Mouse (Mus musculus) brain, embryonic 14.5 days (tissue): ENCODE results near the gene Catsperg1. TPM values are rescaled to one million over a fixed set of nuclear protein-coding genes. Genes with fewer than 3 reads are reported as not detected.
A peak's percentile ranks its signal among the peaks of the same experiment; 100 is the strongest.

Source experiments
- DNase-seq: peaks from one replicate; pipeline ENCODE4 v3.0.0-alpha.2; 2011; ENCODE audit warnings: low read depth
- CTCF ChIP-seq: fragments of 200-500 bp; IDR thresholded peaks from 2 replicates; pipeline ENCODE4 v1.5.1; 2012; ENCODE audit warnings: inconsistent platforms, mild to moderate bottlenecking, moderate library complexity, borderline replicate concordance; ENCODE audit not compliant: insufficient read depth, insufficient read length; ENCODE audit errors: extremely low read depth
- POLR2A ChIP-seq: fragments of 200-500 bp; IDR thresholded peaks from 2 replicates; pipeline ENCODE4 v1.6.1; 2012; ENCODE audit warnings: mild to moderate bottlenecking, inconsistent platforms, borderline replicate concordance; ENCODE audit not compliant: poor library complexity, insufficient read depth, insufficient read length, severe bottlenecking; ENCODE audit errors: extremely low read depth
- polyA plus RNA-seq: library from polyadenylated mRNA; depleted of rRNA; stranded (reverse); fragments of >200 nt; gene quantifications from 2 replicates; pipeline ENCODE4 v1.2.3, GENCODE M21; 2012

The Catsperg1 gene
- polyA plus RNA-seq, 1 experiment, result 8.8 TPM

DNA sequence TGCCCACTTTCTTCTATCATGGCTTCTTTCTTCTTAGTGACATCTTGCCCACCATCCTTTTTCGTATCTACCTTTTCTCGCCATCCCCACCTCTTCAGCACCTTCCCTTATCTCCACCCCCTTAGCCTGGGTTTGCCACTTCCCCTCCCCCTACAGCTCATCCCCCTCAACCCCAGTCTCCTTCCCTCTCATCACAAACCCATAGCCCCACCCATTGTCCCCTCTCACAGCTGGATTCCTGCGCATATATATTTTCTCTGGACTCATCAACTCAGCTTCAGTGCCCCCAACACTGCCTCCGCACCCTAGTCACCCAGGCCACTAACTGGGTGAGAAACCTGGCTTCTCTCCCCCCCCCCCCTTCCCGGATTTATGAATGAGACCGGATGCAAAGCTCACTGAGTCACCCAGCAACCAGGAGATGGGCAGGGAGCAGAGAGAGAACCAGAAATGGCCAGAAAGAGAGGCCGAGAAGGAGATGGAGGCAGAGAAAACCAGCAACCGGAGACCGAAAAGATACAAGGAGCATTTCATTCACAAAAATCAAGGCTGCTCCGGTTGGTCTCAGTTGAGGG lies 45.6 kb downstream of the Catsperg1 start:
- TF ChIP-seq CTCF (no peak), POLR2A (no peak)
- DNase-seq, result no peak

GRCm38 (mm10) chr7:29167656-29168055 lies 46.2 kb downstream of the Catsperg1 start:
- no peak for DNase-seq
- TF ChIP-seq POLR2A (no peak), CTCF (no peak)

- TF ChIP-seq CTCF, result no peak
- TF ChIP-seq POLR2A, result no peak
- no peak for DNase-seq
Observed at GRCm38 (mm10) chr7:29162750-29163525, 50.9 kb downstream of the Catsperg1 start.

GRCm38 (mm10) chr7:29162294-29162693 lies 51.5 kb downstream of the Catsperg1 start:
- DNase-seq, result no peak
- TF ChIP-seq CTCF (no peak), POLR2A (no peak)

DNA sequence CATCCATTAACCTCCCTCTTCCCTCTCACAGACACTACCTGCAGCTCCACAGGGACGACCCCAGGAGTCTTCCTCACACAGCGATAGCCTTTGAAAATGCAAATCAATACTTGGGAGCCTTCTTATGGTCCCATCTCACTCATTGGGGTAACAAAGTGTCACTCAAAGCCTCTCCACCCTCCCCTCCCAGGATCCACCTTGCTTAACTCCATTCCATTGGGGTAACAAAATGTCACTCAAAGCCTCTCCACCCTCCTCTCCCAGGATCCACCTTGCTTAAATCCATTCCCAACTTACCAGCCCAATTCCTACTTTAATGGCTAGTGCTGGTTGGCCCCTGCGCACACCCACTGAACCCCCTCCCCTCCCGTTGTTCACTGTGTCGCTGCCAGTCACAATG lies 55.6 kb downstream of the Catsperg1 start:
- DNase-seq, result peak; percentile 30
- TF ChIP-seq CTCF (no peak), POLR2A (no peak)

GRCm38 (mm10) chr7:29155838-29156782 lies 57.7 kb downstream of the Catsperg1 start, which contains the start of gene Fam98c:
Gene Fam98c, minus strand, starts transcription at chr7:29156234.
- peak; percentile 91 for DNase-seq
- no peak for TF ChIP-seq POLR2A
- TF ChIP-seq CTCF, result 0 out of 2 replicates have a peak, but pooled peaks have one; percentile 20

DNA sequence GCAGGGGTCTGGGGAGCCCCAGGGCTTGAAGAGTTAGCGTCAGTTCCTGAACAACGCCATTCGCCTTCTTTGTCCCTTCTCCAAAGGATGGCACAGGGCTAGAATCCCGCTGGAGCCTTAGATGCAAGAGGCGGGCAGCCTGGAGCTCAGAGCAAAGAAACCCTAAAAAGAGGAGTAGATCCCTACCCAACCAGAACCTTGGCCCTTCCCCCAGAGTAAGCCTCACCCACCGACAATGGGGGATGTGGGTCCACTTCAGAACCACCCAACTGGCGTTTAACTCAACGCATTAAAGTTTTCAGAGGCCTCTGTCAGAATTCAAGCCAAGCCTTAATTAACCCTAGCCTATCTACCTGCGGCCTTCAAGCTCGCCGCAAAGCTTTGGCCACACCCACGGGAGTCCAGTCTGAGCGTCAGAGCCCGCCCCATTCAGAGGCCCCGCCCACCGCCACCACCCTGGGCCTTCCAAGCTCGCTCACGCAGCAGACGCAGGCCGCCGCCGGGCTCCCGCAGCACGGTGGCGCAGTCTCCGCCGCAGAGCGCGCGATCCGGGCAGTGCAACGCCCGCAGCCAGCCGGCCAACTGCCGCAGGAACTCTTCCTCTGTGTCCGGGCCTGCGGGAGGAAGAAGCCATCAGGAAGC lies 58.5 kb downstream of the Catsperg1 start:
- TF ChIP-seq POLR2A, result peak; percentile 71
- no peak; the same call in 1 of the 2 replicates for TF ChIP-seq CTCF
- peak; percentile 94 for DNase-seq

DNA sequence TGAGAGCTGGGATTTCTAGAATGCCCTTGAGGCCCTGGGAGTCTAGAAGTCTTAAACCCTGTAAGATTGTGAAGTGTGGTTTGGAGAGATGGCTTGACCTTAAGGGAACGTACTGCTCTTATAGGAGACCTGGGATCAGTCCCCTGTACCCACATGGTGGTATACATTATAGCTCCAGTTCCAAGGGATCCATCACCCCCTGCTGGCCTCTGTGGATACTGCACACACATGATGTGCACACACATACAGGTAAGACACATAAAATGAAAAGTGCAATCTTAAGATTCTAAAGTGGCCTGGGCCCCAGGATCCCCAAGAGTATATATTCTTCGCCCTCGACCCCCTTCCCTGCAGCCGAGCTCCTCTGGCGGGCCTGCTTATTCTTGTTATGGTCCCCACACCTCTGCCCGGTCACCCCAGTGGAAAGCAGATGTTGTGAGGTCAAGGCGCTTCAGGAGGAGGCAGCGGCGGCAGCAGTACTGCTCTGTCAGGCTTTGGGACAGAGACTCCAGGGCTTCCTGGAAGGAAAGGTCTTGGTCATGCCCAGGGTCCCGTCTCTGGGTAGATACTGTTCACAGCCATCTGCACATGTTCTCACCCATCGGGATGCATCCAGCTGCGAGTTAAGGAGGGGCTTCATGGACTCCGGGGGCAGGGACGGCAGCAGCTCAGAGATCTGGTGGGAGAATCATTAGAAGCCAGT lies 59.7 kb downstream of the Catsperg1 start:
- TF ChIP-seq CTCF (peak; percentile 8; the same call in 1 of the 2 replicates), POLR2A (no peak)
- no peak for DNase-seq

GRCm38 (mm10) chr7:29151486-29151885 lies 62.3 kb downstream of the Catsperg1 start:
- DNase-seq, result no peak
- TF ChIP-seq CTCF (no peak), POLR2A (no peak)

DNA sequence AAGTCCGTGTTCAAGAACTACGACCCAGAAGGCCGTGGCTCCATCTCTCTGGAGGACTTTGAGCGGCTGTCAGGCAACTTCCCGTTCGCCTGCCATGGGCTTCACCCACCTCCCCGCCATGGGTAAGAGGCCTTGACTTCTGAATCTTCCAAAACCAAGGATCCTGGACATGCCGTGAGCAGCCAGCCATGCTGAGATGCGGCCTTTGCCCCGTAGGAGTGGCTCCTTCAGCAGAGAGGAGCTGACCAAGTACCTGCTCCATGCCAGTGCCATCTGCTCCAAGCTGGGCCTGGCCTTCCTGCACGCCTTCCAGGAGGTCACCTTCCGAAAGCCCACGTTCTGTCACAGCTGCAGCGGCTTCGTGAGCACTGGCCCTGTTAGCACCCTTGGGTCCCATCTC lies 65.1 kb downstream of the Catsperg1 start:
- DNase-seq, result no peak
- no peak for TF ChIP-seq POLR2A
- no peak for TF ChIP-seq CTCF
